Mouse (Mus musculus): Measurements from ENCODE around the gene Gm17332. TPM values are rescaled to one million over a fixed set of nuclear protein-coding genes. Genes with fewer than 3 reads are reported as not detected.
"Not testable (repeated sequence)": the region's sequence is repeated elsewhere in the genome, so short reads cannot be mapped to it uniquely, and the experiment has no call there.

Gm17332 gene
- polyA plus RNA-seq, 1 experiment, result not detected

DNA sequence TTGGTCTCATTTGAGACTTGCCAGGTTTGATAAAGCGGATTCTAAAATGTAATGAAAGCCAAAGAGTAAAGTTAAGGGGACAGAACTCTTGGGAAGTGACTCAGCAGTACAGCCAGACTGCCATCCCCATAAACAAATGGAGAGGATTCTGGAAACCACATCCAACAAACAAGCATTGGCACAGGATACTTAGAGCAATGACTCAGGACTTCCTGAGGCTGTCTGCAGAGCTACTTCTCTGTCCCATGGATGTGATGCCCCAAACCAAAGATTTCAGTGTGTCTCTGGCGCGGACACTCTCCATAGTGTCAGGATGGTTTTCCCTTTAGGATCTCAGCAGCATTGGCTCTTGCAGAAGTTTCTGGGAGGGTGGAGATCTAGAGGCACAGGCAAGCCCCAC lies 25.2 kb downstream of the Gm17332 start:
- Histone ChIP-seq H3K9me3 (ENCODE audit: control insufficient read depth, low read length) (no peaks in the 10 kb centered on the region), H3K4me1 (ENCODE audit: control insufficient read depth) (peaks cover 10% of the 10 kb centered on the region), H3K36me3 (ENCODE audit: control insufficient read depth) (no peaks in the 10 kb centered on the region), H3K4me3 (replicated peaks) (no peak overlapping the region), H3K27me3 (ENCODE audit: control insufficient read depth) (no peaks in the 10 kb centered on the region)
- no peak for TF ChIP-seq GATA1 (IDR thresholded peaks at IDR 0.05; ENCODE audit: low read length)
- no peak for TF ChIP-seq TAL1 (IDR thresholded peaks at IDR 0.05; ENCODE audit: low read length)

DNA sequence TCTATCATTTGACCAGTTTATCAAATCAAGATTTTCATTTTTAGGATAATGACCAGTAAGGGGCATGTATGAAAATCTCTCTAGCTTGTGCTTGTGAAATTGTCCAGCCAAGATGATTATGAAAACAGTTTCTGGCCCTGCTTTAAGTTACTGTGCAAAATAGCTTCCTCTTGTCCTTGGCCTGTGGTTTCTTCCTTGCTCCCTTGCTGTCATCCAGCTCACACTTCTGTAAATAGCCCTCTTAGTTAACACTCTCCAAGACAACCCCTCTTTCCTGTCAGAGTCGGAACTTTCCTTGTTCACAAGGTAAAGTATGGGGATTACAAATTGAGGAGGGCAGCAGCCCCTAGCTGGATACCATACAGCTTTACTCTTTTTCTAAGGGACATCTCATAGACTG lies 43.9 kb downstream of the Gm17332 start:
- not testable (repeated sequence) for H3K36me3 ChIP-seq (ENCODE audit: control insufficient read depth); H3K4me1 ChIP-seq (ENCODE audit: control insufficient read depth); H3K4me3 ChIP-seq (replicated peaks); H3K27me3 ChIP-seq (ENCODE audit: control insufficient read depth); H3K9me3 ChIP-seq (ENCODE audit: control insufficient read depth, low read length)

DNA sequence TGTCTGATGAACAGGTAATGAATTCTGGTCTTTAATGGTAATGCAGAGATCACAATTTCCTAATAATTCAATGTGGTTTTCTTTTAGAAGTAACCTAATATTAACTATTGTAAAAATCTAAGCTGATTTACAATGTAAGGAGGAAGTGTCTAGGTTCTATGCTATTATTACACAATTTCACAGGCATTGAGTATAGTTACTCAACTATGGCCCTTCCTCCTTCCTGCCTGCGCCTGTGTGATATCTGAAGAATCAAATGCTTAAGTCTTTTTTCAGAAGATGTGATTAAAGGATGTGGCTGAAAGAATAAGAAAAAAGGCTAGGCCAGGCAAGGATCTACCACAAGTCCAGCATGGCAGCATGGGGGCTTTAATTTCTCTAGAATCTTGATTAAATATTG lies 47.4 kb downstream of the Gm17332 start:
- not testable (repeated sequence) for H3K4me1 ChIP-seq (ENCODE audit: control insufficient read depth); H3K9me3 ChIP-seq (ENCODE audit: control insufficient read depth, low read length); H3K27me3 ChIP-seq (ENCODE audit: control insufficient read depth); H3K4me3 ChIP-seq (replicated peaks); H3K36me3 ChIP-seq (ENCODE audit: control insufficient read depth)

DNA sequence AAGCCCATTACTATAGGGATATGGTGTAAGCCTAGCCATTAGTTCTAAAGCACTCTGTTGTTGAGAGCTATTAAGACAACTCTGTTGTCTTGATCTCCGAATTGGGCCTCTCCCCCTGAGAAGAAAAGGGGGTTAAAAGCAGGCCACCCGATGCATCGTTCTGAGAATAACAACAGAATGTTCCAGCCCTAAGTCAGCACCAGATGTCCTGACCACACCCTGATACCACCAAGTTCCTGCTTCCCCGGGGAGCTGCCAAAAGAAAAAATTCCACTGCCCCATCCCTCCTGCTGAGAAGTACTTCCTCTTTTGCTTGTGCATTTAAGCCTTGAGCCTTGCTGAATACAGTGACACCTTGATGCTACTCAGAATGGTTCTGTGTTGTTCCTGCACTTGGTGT lies 48.5 kb downstream of the Gm17332 start:
- not testable (repeated sequence) for H3K9me3 ChIP-seq (ENCODE audit: control insufficient read depth, low read length); H3K27me3 ChIP-seq (ENCODE audit: control insufficient read depth); H3K4me1 ChIP-seq (ENCODE audit: control insufficient read depth); H3K4me3 ChIP-seq (replicated peaks); H3K36me3 ChIP-seq (ENCODE audit: control insufficient read depth)

Other genes with a start within 250 kb of the Gm17332 start
- gene Erlec1, start 228.1 kb downstream of the Gm17332 start, polyA plus RNA-seq (2012), result 4.9 and 6.0 TPM in 2 replicates
- 9.1 and 13.0 TPM in 2 replicates for gene Chac2, start 196.1 kb downstream of the Gm17332 start, polyA plus RNA-seq (2012)
- not detected in 2 replicates for gene Stc2, start 187.6 kb upstream of the Gm17332 start, polyA plus RNA-seq (2012)